Mouse (Mus musculus): ENCODE measurements at regions not wholly inside any gene's neighbourhood (a gene's known extent, or its start where the extent isn't known, plus 50 kb on each side); places are given as distances from the start of the nearest gene placed in this dataset.

DNA sequence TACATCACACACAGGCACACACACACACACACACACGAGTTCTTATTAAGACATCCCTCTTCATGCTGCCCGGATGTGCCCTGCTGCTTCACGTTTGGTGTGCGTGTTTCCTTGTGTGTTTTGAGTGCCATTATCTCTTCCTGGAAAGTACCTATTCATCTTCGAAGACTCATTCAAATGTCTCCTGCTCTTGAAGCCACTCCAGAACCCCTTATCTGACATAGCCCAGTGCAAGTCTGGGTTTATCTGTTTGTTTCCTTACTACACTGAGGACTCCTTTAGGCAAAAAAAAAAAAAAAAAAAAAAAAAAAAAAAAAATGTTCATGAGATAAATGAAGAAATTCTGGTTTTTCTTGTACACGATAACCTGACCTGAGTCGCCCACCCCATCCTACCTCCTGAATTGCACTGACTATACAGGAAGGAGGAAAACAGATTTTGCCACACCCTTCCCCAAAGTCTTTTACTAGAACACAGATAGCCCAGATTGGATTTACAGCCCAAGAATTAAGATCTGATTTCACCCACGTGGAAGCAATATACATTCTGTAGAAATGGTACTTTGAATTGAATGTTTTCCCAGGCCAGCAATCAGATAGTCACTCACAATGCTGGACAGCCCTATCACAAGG is 101.1 kb upstream of the Cadm1 start:
- TF ChIP-seq POLR2A (IDR thresholded peaks at IDR 0.05; ENCODE audit: insufficient read length, low read depth) (no peak), E2F4 (IDR thresholded peaks at IDR 0.05; ENCODE audit: insufficient read depth) (no peak)

Measured in myocyte (in vitro differentiated cells).